Comparison of ENCODE assay signal across 8 mouse cellular contexts in genomic region chr12:15849861-15850294, GRCm38 (mm10). TPM values are rescaled to one million over a fixed set of nuclear protein-coding genes. Genes with fewer than 3 reads are reported as not detected.
DNase-seq lines count a peak whose midpoint lies in the region; ATAC-seq lines count a peak whose summit lies in the region.

No protein-coding gene starts in this region.

- no peaks in the 10 kb centered on the region for H3K9me3 ChIP-seq in forebrain, embryonic 14.5 days (replicated peaks; ENCODE audit: control insufficient read depth, low read length)

- 69% methylated on average over 3 of the region's 3 CpGs for WGBS in forebrain, embryonic 14.5 days

- H3K4me3 ChIP-seq in forebrain, embryonic 14.5 days (ENCODE audit: low read depth, low read length): no peak overlapping the region

- no peaks in the 10 kb centered on the region for H3K36me3 ChIP-seq in forebrain, embryonic 14.5 days (ENCODE audit: control insufficient read depth, insufficient read depth, low read length)

- H3K27ac ChIP-seq in forebrain, embryonic 14.5 days (ENCODE audit: low read depth, low read length): no peak overlapping the region

- no peak for ATAC-seq in forebrain, embryonic 14.5 days

- H3K27me3 ChIP-seq in forebrain, embryonic 14.5 days (replicated peaks; ENCODE audit: control insufficient read depth, insufficient read depth, low read length): no peaks in the 10 kb centered on the region

- no peak overlapping the region for H3K9ac ChIP-seq in forebrain, embryonic 14.5 days (ENCODE audit: low read length)

- peak; percentile 27 for DNase-seq in urinary bladder, adult 2 months (ENCODE audit: low spot score)
- no peak for DNase-seq in urinary bladder, postnatal 10 days (ENCODE audit: low spot score)
- DNase-seq in gastrocnemius, adult 8-10 months (ENCODE audit: low spot score in 2 of 2): peak; percentile 81
- peak; percentile 90 for DNase-seq in kidney, adult 9 months
- peak; percentile 32 to 72 for DNase-seq in urinary bladder, postnatal 36 days (ENCODE audit: low spot score in 2 of 2)
- no peak for DNase-seq in B cell, adult 2 months
- no peak for DNase-seq in spleen, postnatal 36 days (ENCODE audit: low spot score in 2 of 2)
- DNase-seq in forebrain, embryonic 14.5 days (ENCODE audit: low spot score): no peak

- no peaks in the 10 kb centered on the region for H3K4me1 ChIP-seq in forebrain, embryonic 14.5 days (ENCODE audit: control insufficient read depth, insufficient read depth, low read length)

- H3K4me2 ChIP-seq in forebrain, embryonic 14.5 days (ENCODE audit: low read length): no peak overlapping the region

RNA-seq across cellular contexts. Expression of gene Trib2, which starts 33.2 kb away (rescaled TPM):
- 5.7 and 6.1 TPM in 2 replicates for polyA plus RNA-seq in urinary bladder, adult 2 months (2012; rRNA removed)
- total RNA-seq in gastrocnemius, adult 8-10 months (2022): 10 to 100 TPM; 12.2 to 17.7 (median 15.8) TPM
- polyA plus RNA-seq in forebrain, embryonic 14.5 days (2014; fragmentation: Nextera tagmentation; extraction: Ambion mirVana): 87.4 and 100 TPM in 2 replicates

Comparison
In these comparisons a context has a peak if more than half of its experiments do, and no peak if none do; other contexts are left out.
1. DNase-seq: peak in urinary bladder, adult 2 months (single experiment), gastrocnemius, adult 8-10 months (2 of 2), kidney, adult 9 months (single experiment) and urinary bladder, postnatal 36 days (2 of 2); none in urinary bladder, postnatal 10 days (single experiment), B cell, adult 2 months (0 of 2), spleen, postnatal 36 days (0 of 2) and forebrain, embryonic 14.5 days (single experiment).
2. RNA of gene Trib2, which starts 33.2 kb away (polyA plus RNA-seq): 87.4 to 100 TPM in forebrain, embryonic 14.5 days; 5.7 to 6.1 TPM in urinary bladder, adult 2 months; every median in the first group is over 10 times any median in the second.